Mouse (Mus musculus): ENCODE data around the gene Slc9a3r1. TPM values are rescaled to one million over a fixed set of nuclear protein-coding genes. Genes with fewer than 3 reads are reported as not detected.

Gene Slc9a3r1
- polyA plus RNA-seq, 1 experiment: 5.3 TPM

DNA sequence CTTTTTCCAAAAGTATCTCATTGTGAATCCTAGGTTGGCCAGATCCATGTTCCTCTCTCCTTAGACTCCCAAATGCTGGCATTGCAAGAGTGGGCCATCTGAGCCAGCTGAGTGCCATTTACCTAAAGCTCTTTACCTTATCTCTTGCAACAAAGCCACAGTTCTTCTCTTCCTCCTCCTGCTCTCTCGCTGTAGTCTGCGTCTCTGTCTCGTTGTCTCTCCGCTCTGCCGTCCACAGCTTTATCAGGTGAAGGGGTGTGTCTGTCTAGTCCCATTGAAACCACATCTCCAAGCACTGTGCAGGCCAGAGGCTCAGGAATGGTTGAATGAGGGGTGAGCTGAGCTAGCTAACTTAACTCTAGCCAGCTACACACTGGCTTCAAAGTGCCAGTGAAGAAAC lies 32.8 kb downstream of the Slc9a3r1 start:
- H3K27ac ChIP-seq (replicated peaks; ENCODE audit: low read depth, low read length): no peak overlapping the region
- no peak overlapping the region for H3K4me3 ChIP-seq (ENCODE audit: insufficient read depth, low read depth, low read length)
- H3K4me1 ChIP-seq (ENCODE audit: control insufficient read depth, insufficient read depth, insufficient read length, low read length): peaks cover 12% of the 10 kb centered on the region

DNA sequence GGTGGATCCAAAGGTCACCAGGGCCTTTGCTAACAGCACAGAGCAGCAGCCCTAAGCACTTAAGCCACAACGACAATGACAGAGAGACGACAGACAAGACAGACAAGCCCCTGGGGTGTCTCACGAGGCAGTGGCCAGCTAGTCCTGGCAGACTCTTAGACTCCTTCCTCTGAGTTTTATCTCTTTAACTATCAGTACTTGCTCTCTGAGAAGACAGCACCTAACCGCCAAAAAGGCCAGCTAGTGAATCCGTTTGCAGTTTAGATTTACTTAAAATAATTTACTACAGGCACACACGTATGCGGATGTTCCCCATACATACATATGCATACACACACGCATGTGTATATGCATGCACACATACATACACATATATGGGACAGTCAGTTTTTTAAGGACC lies 34.4 kb downstream of the Slc9a3r1 start:
- no peak overlapping the region for H3K27ac ChIP-seq (replicated peaks; ENCODE audit: low read depth, low read length)
- H3K4me3 ChIP-seq (ENCODE audit: insufficient read depth, low read depth, low read length): no peak overlapping the region
- H3K4me1 ChIP-seq (ENCODE audit: control insufficient read depth, insufficient read depth, insufficient read length, low read length): peaks cover 1% of the 10 kb centered on the region; the same call in 1 of the 2 replicates

DNA sequence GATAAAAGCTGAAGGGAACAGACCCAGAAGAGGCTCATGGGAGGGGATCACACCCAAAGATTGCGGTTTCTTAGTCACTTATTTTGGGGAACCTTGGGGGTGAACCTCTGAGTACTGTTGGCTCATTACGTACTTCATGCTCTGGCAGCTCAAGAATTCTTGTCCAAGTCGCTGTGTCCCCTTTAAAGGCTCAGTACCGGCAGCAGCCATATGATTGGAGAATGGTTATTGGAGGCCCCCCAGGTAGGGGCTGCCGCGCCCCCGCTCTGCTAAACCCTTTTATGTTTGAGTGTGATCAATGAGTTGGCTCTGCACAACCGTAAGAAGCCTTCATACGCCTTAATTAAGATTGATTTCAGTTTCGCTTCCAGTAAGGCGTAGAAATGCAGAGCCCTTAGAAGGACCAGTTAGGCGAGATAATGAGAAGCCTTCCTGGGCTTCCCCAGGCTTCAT lies 35.8 kb downstream of the Slc9a3r1 start:
- 0 out of 2 replicates have a peak overlapping the region, but pooled peaks have one; percentile 0 for H3K27ac ChIP-seq (replicated peaks; ENCODE audit: low read depth, low read length)
- H3K4me1 ChIP-seq (ENCODE audit: control insufficient read depth, insufficient read depth, insufficient read length, low read length): no peaks in the 10 kb centered on the region
- H3K4me3 ChIP-seq (ENCODE audit: insufficient read depth, low read depth, low read length): no peak overlapping the region; the same call in 1 of the 2 replicates

DNA sequence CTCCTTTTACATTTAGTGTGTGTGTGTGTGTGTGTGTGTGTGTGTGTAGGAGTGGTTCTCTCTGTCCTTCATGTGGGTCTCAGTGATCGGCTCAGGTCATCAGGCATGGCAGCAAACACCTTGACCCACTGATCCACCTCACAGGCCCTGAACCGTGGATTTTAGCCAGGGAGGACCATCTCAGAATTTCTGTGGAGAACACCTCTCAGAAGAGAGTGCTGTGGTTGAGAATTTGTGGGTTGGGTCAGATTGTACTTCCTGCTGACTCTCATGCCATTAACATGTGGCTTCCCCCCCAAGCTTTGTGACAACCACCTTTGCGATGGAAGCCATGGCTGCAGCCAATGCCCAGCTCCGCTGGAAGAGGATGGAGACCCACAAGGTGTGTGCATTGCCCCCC lies 37.4 kb downstream of the Slc9a3r1 start:
- H3K4me1 ChIP-seq (ENCODE audit: control insufficient read depth, insufficient read depth, insufficient read length, low read length): no peaks in the 10 kb centered on the region
- H3K4me3 ChIP-seq (ENCODE audit: insufficient read depth, low read depth, low read length): no peak overlapping the region
- no peak overlapping the region for H3K27ac ChIP-seq (replicated peaks; ENCODE audit: low read depth, low read length)

DNA sequence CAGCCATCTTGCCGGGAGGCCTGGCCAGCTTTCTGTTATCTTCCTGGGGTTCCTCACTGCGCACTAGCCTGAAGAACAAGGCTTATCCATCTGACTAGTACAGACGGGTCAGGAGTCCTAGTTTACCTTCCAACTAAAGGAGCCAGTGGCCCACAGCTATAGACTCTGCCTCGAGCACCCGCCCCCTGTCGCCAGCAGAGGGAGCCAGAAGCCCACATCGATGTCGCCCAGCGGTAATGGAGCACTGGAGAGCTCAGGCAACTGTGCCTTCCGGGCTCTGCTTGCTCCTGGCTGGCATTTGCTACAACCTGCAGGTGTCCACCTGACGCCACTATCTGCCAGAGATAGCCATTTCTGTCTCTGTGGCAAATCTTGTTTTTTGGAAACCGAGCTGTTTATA lies 39.2 kb downstream of the Slc9a3r1 start:
- H3K4me1 ChIP-seq (ENCODE audit: control insufficient read depth, insufficient read depth, insufficient read length, low read length): no peaks in the 10 kb centered on the region

DNA sequence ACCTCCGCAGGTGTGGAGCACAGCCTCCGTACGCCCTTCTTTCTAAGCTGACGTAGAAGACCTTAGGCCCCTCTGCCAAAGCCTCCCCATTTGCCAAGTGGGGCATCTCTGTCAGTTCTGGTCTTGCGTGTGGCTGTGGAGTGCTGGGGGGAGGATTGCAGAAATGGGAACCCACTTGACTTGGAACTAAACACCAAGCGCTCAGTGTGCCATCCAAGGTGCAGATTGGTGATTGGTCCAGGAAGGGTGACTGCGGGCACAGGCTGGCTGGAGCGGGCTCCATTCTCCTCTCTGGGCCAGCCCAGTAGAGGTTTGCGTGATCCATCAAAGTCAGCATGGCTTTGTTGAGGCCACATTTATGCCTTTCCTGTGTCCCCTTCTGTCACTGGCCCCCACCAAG lies 39.6 kb downstream of the Slc9a3r1 start:
- H3K4me3 ChIP-seq (ENCODE audit: insufficient read depth, low read depth, low read length): no peak overlapping the region
- H3K27ac ChIP-seq (replicated peaks; ENCODE audit: low read depth, low read length): no peak overlapping the region
- no peaks in the 10 kb centered on the region for H3K4me1 ChIP-seq (ENCODE audit: control insufficient read depth, insufficient read depth, insufficient read length, low read length)

More for the DNA sequence above, 39.2 kb downstream of the Slc9a3r1 start:
- no peak overlapping the region for H3K27ac ChIP-seq (replicated peaks; ENCODE audit: low read depth, low read length)
- H3K4me3 ChIP-seq (ENCODE audit: insufficient read depth, low read depth, low read length): no peak overlapping the region

DNA sequence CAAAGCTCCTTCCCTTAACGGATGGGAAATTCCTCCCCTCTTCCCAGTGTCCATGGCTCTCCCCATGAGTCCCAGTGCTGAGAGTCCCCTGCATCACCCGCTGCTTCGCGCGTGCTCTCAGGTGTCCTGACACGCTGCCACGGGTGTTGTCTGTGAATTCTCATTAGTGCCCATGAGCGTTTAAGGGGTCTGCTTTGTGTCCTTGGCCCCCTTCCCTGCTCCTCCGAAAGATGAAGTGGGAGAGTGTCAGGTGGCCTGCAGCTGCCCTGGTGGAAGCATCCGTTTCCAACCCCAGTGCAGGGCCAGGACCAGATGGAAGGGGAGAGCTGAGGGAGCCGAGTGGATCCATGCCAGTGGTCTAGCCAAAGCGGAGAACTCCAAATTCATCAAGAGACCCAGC lies 45.0 kb downstream of the Slc9a3r1 start:
- H3K4me1 ChIP-seq (ENCODE audit: control insufficient read depth, insufficient read depth, insufficient read length, low read length): no peaks in the 10 kb centered on the region

DNA sequence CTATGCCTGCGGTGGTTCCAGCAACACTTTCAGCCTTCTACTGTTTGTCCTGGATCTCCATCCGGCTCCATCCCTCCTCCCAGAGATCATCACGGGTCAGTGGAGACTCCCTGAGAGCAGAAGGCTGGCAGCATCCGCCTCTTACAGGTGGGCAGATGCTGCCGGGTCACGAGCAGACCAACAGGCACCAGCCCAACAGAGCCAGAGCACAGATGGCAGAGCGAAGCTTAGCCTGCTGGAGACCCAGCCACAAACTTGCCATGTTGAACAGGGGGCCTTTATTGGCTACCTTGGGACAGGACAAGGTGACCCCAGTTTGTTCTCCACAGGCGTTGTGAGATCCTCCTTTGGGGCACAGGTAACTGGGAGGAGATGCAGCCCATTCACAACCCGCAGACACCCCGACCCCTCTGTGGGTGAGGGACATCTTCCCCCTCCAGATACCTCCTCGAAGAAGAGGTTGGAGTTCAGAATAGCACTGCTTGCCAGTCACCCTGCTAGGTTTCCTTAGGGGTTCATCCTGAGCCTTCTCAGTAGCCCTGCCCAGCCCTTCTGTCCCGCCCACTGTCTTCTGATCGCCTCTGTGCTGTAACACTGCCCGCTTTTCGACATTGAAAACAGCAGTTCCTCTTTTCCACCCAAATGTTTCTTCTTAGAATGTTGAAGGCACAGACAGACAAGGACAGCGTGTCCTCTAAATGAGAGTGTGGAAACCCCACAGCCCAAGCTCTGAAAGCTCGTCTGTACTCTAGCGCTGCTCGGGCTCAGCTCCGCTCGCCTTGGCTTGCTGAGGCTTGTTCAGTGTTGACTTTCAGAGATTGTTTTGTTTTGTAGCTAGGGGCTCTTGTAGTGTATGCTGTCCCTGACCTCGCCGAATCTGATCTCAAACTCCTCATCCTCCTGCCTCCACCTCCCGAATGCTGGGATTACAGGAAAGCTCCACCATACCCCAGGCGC lies 45.9 kb downstream of the Slc9a3r1 start:
- Histone ChIP-seq H3K4me1 (ENCODE audit: control insufficient read depth, insufficient read depth, insufficient read length, low read length) (no peaks in the 10 kb centered on the region), H3K4me3 (ENCODE audit: insufficient read depth, low read depth, low read length) (no peak overlapping the region), H3K27ac (replicated peaks; ENCODE audit: low read depth, low read length) (no peak overlapping the region)

More for the DNA sequence above, 45.0 kb downstream of the Slc9a3r1 start:
- Histone ChIP-seq H3K27ac (replicated peaks; ENCODE audit: low read depth, low read length) (no peak overlapping the region), H3K4me3 (ENCODE audit: insufficient read depth, low read depth, low read length) (no peak overlapping the region)

DNA sequence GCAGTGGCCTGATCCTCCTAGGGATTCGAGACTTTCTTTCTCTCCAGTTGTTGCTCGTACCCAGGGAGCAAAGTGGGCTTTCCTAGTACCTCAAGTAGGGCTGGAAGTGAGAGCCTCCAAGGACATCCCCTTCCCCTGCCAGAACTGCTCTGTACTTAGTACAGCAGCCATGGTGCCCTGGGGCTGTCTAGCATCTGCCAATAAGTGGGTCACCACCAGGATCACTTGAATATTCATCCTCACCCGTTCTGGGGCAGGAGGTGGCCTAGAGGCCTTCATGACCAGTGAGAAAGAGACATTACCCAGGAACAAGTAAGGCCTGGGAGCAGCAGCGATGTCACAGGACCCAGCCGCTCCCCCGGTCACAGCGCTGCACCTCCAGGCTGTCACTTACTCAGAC lies 46.8 kb downstream of the Slc9a3r1 start:
- Histone ChIP-seq H3K27ac (replicated peaks; ENCODE audit: low read depth, low read length) (no peak overlapping the region), H3K4me3 (ENCODE audit: insufficient read depth, low read depth, low read length) (no peak overlapping the region), H3K4me1 (ENCODE audit: control insufficient read depth, insufficient read depth, insufficient read length, low read length) (no peaks in the 10 kb centered on the region)

DNA sequence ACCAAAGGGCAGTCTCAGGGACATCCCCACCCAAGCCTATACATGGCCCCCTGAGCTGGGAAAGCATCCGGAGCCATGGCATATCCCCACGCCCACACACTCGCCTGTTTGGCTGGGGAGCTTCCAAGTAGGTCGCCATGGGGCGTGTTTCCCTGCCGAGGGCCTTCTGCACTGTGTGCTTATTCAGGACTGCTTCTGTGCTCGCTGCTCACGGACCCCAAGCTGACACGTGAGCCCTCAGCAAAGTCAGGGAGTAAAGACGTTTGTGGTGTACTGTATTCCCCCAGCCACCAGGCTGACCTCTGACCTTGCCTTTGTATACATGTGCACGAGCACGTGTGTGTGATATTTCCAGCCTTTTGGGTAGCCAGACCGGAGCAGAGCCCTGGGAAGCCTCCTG lies 49.0 kb downstream of the Slc9a3r1 start:
- Histone ChIP-seq H3K4me1 (ENCODE audit: control insufficient read depth, insufficient read depth, insufficient read length, low read length) (no peaks in the 10 kb centered on the region), H3K27ac (replicated peaks; ENCODE audit: low read depth, low read length) (no peak overlapping the region), H3K4me3 (ENCODE audit: insufficient read depth, low read depth, low read length) (no peak overlapping the region)

DNA sequence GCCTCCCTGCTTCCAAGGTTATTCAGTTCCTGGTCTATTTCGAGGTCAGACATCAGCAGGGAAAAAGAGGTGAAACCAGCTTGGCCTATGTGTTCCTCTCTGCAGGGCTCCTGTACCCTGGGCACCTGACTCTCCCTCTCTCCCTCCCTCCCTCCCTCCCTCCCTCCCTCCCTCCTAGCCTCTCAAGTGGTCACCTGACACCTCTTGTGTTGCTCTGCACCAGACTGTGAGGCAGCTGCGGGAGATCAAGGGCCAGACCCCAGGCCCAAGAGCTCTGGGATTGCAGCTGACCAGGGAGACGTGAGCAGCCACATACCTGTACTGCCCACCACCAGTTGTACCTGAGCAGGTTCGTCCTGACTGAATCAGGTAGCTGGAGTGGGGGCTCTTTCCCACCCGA lies 52.0 kb downstream of the Slc9a3r1 start:
- Histone ChIP-seq H3K27ac (replicated peaks; ENCODE audit: low read depth, low read length) (no peak overlapping the region), H3K4me3 (ENCODE audit: insufficient read depth, low read depth, low read length) (no peak overlapping the region)

DNA sequence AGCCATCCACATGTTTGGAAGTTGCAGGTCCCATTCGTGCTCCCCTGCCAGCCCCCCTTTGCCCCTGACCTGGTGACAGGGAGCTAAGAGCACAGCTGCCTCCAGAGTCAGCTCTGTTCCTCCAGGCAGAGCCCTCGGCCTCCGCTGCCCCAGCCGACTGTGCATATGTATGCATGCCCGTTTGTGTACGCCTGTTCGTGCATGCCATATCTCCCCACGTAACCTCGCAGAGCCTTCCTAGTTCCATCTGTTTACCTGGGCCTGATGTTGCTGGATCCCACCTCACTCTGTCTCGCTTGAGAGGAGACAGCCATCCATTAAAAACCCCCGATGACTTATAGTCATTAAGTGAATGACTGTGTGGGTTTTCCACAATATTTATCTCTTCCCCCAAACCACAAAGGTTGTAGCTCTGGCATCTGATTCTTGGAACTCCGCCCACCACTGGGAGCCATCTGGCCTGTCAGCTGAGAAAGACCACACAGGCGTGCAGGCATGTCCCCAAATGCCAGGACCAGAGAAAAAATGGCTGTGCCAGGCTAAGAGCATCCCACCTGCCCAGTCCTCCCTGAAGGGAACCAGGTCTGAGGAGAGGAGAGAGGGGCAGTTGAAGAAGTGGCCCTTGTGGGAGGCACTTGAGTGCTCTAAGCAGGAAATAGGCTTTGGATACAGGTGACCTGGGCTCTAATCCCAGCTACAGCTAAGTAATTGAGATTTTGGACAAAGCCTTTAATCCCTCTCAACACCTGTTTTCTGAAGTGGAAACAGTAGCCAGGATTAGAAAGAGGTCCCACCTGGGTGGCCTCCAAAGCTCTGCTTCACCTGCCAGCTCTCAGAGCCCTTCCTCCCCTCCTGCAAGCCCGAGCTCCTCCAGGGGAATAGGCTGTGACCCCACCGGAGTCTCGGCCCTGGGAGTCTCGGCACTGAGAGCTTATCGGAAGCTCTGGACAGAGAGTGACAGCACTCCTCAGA lies 54.6 kb downstream of the Slc9a3r1 start:
- H3K4me1 ChIP-seq (ENCODE audit: control insufficient read depth, insufficient read depth, insufficient read length, low read length): peaks cover 8% of the 10 kb centered on the region
- no peak overlapping the region for H3K4me3 ChIP-seq (ENCODE audit: insufficient read depth, low read depth, low read length)

More for the DNA sequence above, 52.0 kb downstream of the Slc9a3r1 start:
- H3K4me1 ChIP-seq (ENCODE audit: control insufficient read depth, insufficient read depth, insufficient read length, low read length): peaks cover 8% of the 10 kb centered on the region

DNA sequence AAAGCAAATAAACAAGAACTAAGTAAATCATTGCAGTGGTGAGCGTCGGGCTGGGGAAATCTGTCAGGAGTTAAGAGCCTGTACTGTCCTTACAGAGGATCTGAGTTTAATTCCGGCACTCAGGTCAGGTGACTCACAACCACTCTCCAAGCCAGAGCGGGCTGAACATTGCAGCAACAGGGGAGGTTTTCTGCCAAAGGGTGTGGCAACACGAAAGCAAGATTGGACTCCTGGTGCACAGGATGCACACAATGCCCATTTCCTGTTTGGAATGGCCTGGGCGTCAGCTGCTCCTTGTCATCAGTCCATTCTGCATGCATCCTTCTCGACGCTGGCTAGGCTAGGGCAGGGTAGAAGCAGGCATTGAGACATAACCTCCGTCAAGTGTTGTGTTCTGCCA lies 56.1 kb downstream of the Slc9a3r1 start:
- H3K27ac ChIP-seq (replicated peaks; ENCODE audit: low read depth, low read length): no peak overlapping the region
- no peak overlapping the region for H3K4me3 ChIP-seq (ENCODE audit: insufficient read depth, low read depth, low read length)
- H3K4me1 ChIP-seq (ENCODE audit: control insufficient read depth, insufficient read depth, insufficient read length, low read length): peaks cover 10% of the 10 kb centered on the region

More for the DNA sequence above, 54.6 kb downstream of the Slc9a3r1 start:
- H3K27ac ChIP-seq (replicated peaks; ENCODE audit: low read depth, low read length): no peak overlapping the region

DNA sequence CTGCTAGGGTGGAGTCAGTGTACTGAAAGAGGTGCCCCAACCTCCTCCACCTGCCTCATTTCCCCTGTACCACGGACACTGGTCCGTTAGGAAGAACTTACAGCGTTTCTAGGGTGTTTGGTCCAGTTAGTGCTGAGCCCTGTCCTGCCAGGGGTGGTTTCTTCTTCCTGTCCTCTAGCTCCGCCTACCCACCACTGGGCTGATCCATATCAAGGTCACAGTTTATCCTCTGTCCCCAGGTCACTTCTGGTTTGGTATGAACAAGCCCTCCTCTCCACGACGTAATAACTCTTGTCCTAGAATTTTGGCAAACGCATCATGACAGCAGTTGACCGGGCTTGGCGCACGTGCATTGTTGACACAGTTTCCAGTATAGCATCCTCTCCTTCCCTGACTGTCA lies 56.5 kb downstream of the Slc9a3r1 start:
- no peak overlapping the region for H3K27ac ChIP-seq (replicated peaks; ENCODE audit: low read depth, low read length)
- peaks cover 12% of the 10 kb centered on the region for H3K4me1 ChIP-seq (ENCODE audit: control insufficient read depth, insufficient read depth, insufficient read length, low read length)
- no peak overlapping the region for H3K4me3 ChIP-seq (ENCODE audit: insufficient read depth, low read depth, low read length)

DNA sequence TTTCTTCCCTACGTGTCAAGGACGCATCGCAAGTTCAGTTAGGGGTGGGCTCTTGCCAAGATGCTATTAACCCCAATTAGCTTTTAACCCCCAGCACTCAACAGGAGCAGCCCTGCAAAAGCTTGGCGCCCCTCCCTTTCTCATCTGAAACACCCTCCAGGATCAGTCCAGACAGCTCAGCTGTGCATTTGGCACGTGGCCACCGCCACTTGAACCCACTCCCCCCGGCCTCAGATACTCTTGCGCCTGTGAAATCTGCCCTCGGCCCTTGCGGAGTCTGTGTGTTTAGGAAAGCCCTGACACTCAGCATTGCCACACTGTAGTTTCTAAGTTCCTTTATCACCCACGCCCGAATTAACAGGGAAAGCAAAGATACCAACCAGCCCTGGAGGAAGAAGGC lies 58.9 kb downstream of the Slc9a3r1 start:
- Histone ChIP-seq H3K4me3 (ENCODE audit: insufficient read depth, low read depth, low read length) (no peak overlapping the region), H3K4me1 (ENCODE audit: control insufficient read depth, insufficient read depth, insufficient read length, low read length) (peaks cover 12% of the 10 kb centered on the region), H3K27ac (replicated peaks; ENCODE audit: low read depth, low read length) (no peak overlapping the region)
